Mouse (Mus musculus) kidney, adult 18-20 months (tissue): ENCODE measurements at regions not wholly inside any gene's neighbourhood (a gene's known extent, or its start where the extent isn't known, plus 50 kb on each side); places are given as distances from the start of the nearest gene placed in this dataset.

Experiments used
- DNase-seq: peaks from one replicate; pipeline ENCODE4 v3.0.0; 2021

DNA sequence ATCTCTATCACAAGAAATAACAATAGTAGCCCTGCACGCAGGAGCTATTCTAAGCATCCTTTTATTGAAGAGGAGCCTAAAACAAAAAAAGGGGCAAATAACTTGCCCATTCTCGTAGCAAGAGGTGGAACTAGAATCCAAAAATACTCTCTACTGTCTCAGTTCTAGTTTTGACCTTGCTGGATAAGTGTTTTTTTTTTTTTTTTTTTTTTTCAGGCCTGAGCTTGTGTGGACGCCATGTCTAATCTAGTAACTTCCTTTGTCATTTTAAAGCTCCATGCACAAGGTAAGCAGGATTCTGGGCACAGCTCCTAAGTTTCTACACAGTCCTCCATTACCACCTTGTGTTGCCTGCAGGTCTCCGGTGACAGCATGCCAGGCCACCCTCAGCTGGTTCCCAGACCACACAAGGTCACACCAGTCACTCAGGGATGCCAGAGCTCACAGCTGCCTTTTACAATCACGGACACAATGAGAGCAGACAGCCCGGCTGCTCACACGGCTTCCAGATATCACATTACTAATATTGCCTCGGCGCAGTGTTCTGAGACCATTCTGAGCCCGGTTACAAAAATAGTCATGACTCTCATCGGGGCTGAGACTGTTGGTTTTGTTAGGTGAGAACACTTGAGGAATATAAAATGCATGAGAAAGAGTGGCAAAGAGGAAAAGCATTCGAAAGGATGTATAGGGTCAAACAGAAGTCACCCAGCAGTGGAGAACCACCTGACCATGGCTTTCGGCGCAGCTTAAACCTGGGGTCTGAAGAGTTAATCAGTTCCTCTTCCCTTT, 124.7 kb upstream of the Tank start:
- DNase-seq, result peak; percentile 18

- no peak for DNase-seq
Observed at GRCm38 (mm10) chr2:61452581-61452980, 125.8 kb upstream of the Tank start.

DNA sequence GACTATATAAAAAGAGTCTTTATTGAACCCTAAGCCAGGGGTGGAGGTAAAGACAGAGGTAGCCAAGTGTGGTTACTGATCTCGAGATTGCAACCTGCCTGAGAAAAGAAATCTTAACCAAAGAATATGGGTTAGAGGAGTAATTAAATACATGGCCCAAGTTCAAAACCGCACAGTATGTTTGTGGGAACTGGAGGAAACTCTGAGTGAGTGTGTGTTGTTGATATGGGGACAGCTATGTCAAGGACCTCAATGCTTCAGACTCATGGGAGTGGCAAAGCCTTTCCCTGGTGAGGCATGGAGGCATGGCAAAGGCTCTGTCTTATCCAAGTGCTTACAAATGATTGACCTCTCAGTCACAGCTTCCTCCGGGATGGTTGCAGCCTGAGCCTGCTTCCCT, 127.7 kb upstream of the Tank start:
- no peak for DNase-seq

GRCm38 (mm10) chr2:61436591-61436990, 141.8 kb upstream of the Tank start:
- DNase-seq, result no peak

DNA sequence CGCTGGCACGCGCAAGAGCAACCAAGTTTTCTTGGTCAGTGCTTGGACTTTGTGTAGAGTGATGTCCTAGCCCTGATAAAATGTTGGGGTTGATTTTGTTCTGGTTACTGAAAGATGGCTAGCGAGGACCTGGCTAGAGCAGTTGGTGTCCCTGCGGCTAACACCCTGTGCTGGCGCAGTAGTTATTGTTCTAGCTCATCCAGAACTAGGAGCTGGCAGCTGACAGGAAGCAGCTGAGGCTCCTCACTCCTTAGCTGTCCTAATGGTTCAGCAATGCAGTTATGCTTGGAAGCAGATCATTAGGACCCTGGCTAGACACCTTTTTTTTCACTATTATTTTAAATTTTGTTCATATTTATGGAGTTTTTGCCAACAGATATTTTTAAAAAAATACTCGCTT, 170.5 kb upstream of the Tank start:
- no peak for DNase-seq

DNA sequence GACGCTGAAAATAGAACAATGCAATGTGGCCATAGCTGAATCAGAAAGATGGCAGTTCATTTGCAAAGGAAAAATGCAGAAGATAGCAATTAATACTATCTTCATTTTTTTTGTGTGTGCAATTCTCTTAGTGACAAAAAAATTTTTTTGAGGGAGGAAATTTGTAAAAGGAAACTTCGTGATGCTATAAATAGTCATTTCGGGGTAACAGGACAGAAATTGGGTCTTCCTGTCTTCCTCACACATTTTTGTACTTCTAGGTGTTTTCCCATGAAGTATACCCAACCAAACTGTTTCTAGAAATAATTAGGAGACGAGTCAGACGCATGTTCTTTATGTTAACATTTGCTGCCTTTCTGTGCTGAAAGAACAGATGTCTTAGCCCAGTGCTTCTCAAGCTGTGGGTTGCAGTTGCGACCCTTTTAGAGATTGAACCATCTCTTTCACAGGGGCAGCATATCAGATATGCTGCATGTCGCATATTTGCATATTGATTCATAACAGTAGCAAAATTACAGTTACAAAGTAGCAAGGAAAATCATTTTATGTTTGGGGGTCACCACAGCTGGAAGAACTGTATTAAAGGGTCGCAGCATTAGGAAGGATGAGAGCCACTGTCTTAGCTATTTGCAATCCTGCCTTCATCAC, 172.2 kb upstream of the Tank start:
- no peak for DNase-seq

GRCm38 (mm10) chr2:61405261-61405660, 173.1 kb upstream of the Tank start:
- no peak for DNase-seq

DNA sequence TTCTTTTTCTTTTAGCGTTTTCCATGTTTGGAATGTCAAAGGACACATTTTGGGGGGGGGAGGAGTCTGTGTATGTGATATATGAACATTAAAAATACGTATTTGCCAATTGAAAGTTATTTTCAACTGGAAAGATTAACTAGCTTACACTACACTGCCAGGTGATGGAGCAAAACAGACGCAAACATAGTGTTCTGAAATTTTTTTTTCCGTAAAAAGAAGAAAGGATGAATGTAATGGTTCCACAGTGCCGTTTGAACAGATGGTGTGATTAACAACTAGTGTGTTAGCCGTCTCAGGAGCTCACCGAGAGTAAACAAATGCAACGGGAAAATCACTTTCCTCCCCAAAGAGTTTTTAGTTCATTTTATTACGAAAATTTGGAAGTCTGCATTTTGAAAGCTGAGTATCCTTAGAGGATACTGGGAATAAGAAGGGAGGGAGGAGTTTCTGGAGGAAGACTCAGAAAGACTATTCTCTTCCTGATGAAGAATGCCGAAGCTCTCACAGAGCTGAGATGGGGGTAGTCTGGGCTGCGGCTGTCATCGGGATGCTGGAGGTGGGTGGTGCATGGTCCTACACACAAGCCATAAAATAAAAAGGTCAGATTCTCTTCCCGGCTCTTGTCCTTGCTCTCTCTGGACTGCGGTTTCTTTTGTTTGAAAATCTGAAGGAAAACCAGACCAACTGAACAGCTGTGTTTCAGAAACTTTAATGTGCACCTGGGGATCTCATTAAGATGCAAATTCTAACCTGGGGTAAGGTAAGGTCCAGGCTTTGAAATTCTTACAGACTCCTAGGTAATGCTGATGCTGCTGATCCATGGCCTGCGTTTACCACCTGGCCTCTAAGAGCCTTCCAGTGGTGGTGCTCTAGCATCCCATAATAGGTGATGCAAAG, 175.5 kb upstream of the Tank start:
- no peak for DNase-seq

DNA sequence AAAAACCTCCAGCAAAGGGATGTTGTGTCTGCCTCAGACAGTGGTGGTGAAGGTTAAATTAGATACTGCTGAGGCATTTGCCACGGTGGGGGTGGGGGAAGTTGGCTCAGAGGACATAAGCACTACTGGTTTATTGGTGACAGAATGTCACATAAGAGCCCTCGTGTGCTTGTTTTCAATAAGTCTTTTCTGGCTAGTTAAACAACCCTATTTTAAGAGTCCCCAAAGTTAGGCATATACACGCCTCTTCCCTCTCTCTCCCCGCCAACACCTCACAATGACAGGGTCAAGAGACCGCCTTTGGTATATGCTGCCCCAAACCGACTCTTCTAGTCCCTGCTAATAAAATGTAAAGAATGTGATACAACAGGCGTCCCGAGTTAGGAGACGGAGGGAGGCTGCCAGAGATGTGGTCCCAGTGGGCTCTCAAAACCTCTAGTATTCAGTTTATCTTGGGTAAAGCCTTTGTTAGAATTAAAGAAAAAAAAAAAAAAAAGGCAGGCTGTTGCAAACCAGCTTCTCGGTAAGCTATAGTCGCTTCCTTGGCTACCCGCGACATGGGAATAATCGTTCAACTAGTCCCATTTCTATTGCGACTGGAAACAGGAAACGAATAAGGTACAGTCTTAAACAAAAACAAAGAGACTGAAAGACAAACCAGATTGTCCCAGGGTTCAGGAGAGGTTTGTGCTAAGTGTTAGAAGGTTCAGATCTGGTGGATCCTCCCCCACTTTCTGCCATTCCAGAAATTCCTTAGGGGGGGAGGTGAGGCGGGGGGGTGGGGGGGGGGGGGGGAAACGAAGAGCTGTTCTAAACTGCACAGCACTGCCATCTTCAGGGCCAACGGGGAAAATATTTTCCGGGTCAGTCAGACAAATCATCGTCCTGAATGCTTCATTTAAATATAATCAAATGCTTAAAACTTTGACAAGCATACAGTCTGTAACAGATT, 176.5 kb upstream of the Tank start:
- DNase-seq, result peak; percentile 78

DNA sequence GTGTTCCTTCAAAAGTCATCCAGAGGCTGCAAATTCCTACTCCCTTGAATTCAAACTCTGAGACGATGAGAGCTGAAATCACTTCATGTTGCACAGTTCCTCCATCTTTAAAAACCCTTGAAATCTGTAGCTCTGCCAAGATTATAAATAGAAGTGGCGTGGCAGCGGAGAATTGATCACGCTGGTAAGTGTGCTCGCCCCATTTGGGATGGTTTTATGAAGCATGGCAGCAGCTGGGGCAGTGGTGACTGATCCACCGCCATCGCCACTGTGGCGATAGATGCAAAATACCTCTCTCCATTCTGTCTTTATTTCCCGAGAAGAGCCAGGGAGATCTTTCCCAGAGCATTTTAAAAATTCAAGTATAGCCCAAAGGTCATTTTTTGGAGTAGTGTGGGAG, 179.8 kb upstream of the Tank start:
- no peak for DNase-seq

DNA sequence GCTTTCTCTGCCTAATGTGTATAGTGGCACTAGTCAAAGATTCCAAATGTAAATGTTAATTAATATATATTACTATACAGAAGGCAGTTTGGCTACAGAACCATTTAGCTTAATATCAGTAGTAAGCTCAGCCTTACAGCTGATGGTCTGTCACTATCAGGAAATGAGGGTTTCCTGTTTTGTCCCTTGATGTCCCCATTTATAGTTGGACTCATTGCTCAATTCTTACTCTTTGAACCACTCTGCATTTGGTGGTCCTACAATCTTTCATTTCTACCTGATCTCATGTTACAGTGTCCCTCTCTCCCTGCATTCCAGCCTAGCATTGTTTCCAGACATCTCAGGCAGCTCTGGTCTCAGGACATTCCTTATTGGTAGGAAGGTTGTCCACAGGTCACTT, 188.8 kb upstream of the Tank start:
- DNase-seq, result no peak

DNA sequence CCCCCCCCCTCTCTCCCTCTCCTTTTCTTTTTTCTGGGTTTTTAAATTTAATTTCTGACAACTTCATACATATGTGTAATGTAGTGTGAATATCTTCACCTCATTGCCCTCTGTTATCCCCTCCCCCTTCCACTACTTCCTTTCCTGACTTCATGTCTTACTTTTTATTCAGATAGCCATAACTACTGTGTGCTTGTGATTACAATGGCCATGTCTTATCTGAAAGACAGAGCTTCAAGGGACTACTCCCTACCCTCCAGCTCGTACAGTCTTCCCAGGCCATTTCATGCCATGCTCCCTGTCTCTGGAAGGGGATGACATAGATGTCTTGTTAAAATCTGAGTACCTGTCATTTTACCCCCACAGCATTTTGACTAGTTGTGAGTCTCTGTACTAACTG, 189.2 kb upstream of the Tank start:
- DNase-seq, result no peak

DNA sequence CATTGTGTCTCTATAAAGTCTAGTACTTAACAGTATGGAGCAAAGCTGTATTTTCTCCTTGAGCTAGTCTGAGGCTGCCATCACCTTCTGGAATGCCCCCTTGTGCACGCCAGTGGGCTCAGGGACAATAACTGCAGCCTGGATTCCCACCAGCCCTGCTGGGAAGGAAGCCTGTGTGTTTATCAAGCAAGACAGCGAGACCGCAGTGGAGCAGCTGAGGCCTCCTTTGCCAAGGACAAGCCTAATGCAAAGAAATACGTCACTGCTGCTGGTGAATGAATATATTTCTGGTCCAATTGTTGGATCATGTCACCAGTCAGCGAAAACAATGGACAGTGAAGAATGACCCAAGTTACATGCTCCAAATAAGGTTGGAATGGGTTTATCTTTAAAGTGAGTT, 190.8 kb upstream of the Tank start:
- no peak for DNase-seq

- DNase-seq, result no peak
Observed at GRCm38 (mm10) chr2:61386966-61387365, 191.4 kb upstream of the Tank start.

DNA sequence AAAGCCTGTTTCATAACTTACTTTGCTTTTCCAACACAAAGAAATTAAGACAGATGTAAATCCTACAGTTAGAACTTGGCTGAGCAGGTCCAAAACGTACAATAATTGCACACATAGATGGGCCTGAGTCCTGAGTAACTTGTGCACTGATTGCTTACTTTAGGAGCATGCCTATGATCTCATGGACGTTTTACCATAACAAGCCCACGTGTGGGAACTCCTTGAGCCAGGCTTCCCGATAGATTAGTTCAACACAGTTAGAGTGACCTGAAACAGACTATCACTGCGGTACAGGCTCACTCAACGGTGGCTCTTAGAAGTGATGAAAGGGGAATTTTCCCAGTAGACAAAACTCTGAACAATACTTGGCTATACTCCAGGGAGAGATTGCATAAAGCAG, 193.9 kb upstream of the Tank start:
- DNase-seq, result no peak

GRCm38 (mm10) chr2:61383744-61384295, 194.6 kb upstream of the Tank start:
- no peak for DNase-seq

- no peak for DNase-seq
Observed at GRCm38 (mm10) chr2:61379076-61379475, 199.3 kb upstream of the Tank start.

DNA sequence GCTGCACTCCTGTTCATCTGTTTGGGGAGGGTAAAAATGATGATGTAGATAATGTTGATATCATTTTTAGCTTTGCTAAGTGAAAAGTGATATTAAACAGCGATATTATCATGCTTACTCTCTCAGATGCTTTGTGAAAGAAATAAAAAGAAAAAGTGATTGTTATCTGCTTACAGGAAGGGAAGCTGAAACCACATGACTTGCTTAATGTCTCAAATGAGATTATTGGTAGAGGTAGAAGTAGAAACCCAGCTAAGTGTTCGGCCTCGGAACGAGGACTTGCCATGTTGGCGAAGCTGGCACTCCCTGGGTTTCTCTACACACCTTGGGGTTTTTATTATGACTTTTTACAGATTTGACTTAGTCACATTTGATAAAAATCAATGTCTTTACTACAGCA, 200.1 kb upstream of the Tank start:
- no peak for DNase-seq

GRCm38 (mm10) chr2:61377756-61378155, 200.6 kb upstream of the Tank start:
- DNase-seq, result no peak

GRCm38 (mm10) chr2:61362606-61363005, 215.8 kb upstream of the Tank start:
- DNase-seq, result peak; percentile 17

- no peak for DNase-seq
Observed at GRCm38 (mm10) chr2:61361394-61361793, 217.0 kb upstream of the Tank start.

DNA sequence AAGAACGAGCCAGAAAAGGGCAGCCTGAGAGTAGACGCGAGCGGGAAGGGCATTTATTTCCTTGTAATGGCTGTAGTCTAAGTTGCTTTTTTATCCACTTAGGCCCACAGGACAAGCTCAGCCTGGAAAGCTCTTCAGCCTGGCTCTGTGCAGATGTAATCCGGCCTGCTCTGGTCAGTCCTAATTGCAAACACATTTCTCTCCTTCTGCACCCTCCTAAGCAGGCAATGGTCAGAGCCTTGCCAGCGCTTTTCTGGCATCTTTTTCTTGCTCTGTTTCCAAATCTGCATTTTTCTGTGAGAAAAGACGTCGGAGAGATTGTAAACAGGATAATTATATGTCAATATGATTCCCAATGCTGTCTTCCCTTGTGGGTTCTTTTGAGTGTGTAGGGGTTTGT, 224.3 kb upstream of the Tank start:
- DNase-seq, result peak; percentile 6
